8 mouse cellular contexts compared by ENCODE assay signal in the genomic region with DNA sequence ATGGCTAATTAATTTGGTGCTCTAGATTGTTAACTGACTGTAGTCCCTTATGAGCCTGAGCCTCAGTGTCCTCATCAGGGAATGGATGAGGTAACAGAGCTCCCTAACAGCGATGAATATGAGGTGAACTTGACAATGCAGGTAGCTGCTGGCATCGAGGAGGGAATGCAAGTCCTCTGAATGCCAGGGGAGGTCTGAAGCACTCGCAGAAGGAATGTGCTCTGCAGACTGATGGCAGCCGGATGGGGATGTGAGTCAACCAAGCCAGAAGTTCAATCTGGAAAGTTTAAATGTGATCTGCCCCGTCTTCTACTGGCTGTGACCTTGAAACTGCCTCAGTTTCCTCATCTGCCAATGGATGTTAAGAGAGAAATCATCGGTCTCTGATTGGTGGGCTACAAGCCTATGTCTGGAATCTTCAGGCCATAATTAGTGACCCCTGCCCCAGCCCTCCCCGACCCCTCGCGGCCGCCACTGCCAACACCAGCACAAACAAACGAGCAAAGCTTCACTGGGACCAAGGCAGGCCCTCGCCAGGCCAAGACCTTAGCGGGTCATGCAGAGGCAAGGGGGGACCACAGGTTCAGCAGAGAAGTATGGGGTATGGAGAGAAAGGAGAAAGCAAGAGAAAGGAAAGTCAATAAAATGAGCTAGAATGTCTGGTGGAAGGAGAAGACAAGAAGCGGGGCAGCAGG. TPM values are rescaled to one million over a fixed set of nuclear protein-coding genes. Genes with fewer than 3 reads are reported as not detected.
A peak's percentile ranks its signal among the peaks of the same experiment; 100 is the strongest.
DNase-seq lines count a peak whose midpoint lies in the region; ATAC-seq and TF ChIP-seq lines count a peak whose summit lies in the region.

No protein-coding gene starts in this region.

- H3K27ac ChIP-seq in ES-Bruce4 (ENCODE audit: insufficient read depth, low read length): no peak overlapping the region
- peak overlapping the region; percentile 74; the same call in 1 of the 2 replicates for H3K27ac ChIP-seq in forebrain, embryonic 14.5 days (ENCODE audit: low read depth, low read length)
- peak overlapping the region; percentile 85 for H3K27ac ChIP-seq in limb, embryonic 12.5 days
- H3K27ac ChIP-seq in neural tube, embryonic 12.5 days: peak overlapping the region; percentile 50; the same call in 1 of the 2 replicates

- H3K9ac ChIP-seq in ES-Bruce4 (ENCODE audit: low read depth, poor library complexity, severe bottlenecking): peak overlapping the region; percentile 32
- H3K9ac ChIP-seq in forebrain, embryonic 14.5 days (ENCODE audit: low read length): peak overlapping the region; percentile 83
- H3K9ac ChIP-seq in limb, embryonic 12.5 days (replicated peaks): peak overlapping the region; percentile 73
- H3K9ac ChIP-seq in neural tube, embryonic 12.5 days: peak overlapping the region; percentile 78

- no peak for TF ChIP-seq POLR2A in ES-Bruce4 (IDR thresholded peaks at IDR 0.05; ENCODE audit: insufficient read depth, low read length)

- no peaks in the 10 kb centered on the region for H3K36me3 ChIP-seq in ES-Bruce4 (ENCODE audit: control insufficient read depth, insufficient read depth, low read length, poor library complexity, severe bottlenecking)
- H3K36me3 ChIP-seq in forebrain, embryonic 14.5 days (ENCODE audit: control insufficient read depth, insufficient read depth, low read length): peaks cover 16% of the 10 kb centered on the region
- H3K36me3 ChIP-seq in limb, embryonic 12.5 days: peaks cover 33% of the 10 kb centered on the region
- peaks cover 4% of the 10 kb centered on the region for H3K36me3 ChIP-seq in neural tube, embryonic 12.5 days

- peak; percentile 1 for ATAC-seq in forebrain, embryonic 14.5 days
- peak; percentile 2; the same call in 1 of the 2 replicates for ATAC-seq in limb, embryonic 12.5 days (ENCODE audit: insufficient number of reproducible peaks, insufficient read depth, low FRiP score, low TSS enrichment, low read depth)
- peak; percentile 11 for ATAC-seq in neural tube, embryonic 12.5 days (ENCODE audit: low FRiP score, low read depth)

- peak; percentile 42 to 51 for DNase-seq in cerebellum, postnatal 10 days
- DNase-seq in cerebellum, adult 11 months: no peak
- no peak for DNase-seq in forebrain, embryonic 14.5 days (ENCODE audit: low spot score)
- DNase-seq in c-Kit-positive CD71-positive TER-119-positive erythroid progenitor cells, embryonic 14.5 days (ENCODE audit: low spot score): no peak
- no peak for DNase-seq in layer of hippocampus, adult 9-11 months

- no peaks in the 10 kb centered on the region for H3K4me1 ChIP-seq in ES-Bruce4 (ENCODE audit: control insufficient read depth, insufficient read depth, low read length)
- peaks cover 13% of the 10 kb centered on the region for H3K4me1 ChIP-seq in forebrain, embryonic 14.5 days (ENCODE audit: control insufficient read depth, insufficient read depth, low read length)
- H3K4me1 ChIP-seq in limb, embryonic 12.5 days (replicated peaks): peaks cover 24% of the 10 kb centered on the region
- peaks cover 23% of the 10 kb centered on the region for H3K4me1 ChIP-seq in neural tube, embryonic 12.5 days

- no peak for TF ChIP-seq EP300 in ES-Bruce4 (IDR thresholded peaks at IDR 0.05; ENCODE audit: insufficient read depth, low read depth, low read length)

- 9% methylated on average over 14 of the region's 14 CpGs for WGBS in forebrain, embryonic 14.5 days
- WGBS in limb, embryonic 12.5 days: 9% methylated on average over 14 of the region's 14 CpGs
- WGBS in neural tube, embryonic 12.5 days: 10% methylated on average over 14 of the region's 14 CpGs

- peak overlapping the region; percentile 86 for H3K4me3 ChIP-seq in ES-Bruce4 (ENCODE audit: low read depth, low read length)
- H3K4me3 ChIP-seq in forebrain, embryonic 14.5 days (ENCODE audit: low read depth, low read length): peak overlapping the region; percentile 68
- H3K4me3 ChIP-seq in limb, embryonic 12.5 days (replicated peaks): peak overlapping the region; percentile 64
- peak overlapping the region; percentile 69 for H3K4me3 ChIP-seq in neural tube, embryonic 12.5 days

- TF ChIP-seq CTCF in ES-Bruce4 (IDR thresholded peaks at IDR 0.05; ENCODE audit: low read depth, low read length): no peak

- H3K4me2 ChIP-seq in forebrain, embryonic 14.5 days (ENCODE audit: low read length): peak overlapping the region; percentile 83
- peak overlapping the region; percentile 86 for H3K4me2 ChIP-seq in limb, embryonic 12.5 days
- H3K4me2 ChIP-seq in neural tube, embryonic 12.5 days (replicated peaks): peak overlapping the region; percentile 82

- no peaks in the 10 kb centered on the region for H3K9me3 ChIP-seq in ES-Bruce4 (replicated peaks; ENCODE audit: control insufficient read depth, insufficient read depth, low read length, poor library complexity, severe bottlenecking)
- no peaks in the 10 kb centered on the region for H3K9me3 ChIP-seq in forebrain, embryonic 14.5 days (replicated peaks; ENCODE audit: control insufficient read depth, low read length)
- no peaks in the 10 kb centered on the region for H3K9me3 ChIP-seq in limb, embryonic 12.5 days
- no peaks in the 10 kb centered on the region for H3K9me3 ChIP-seq in neural tube, embryonic 12.5 days

- H3K27me3 ChIP-seq in ES-Bruce4 (ENCODE audit: control insufficient read depth, insufficient read depth, low read length, poor library complexity, severe bottlenecking): no peaks in the 10 kb centered on the region
- H3K27me3 ChIP-seq in forebrain, embryonic 14.5 days (replicated peaks; ENCODE audit: control insufficient read depth, insufficient read depth, low read length): no peaks in the 10 kb centered on the region
- no peaks in the 10 kb centered on the region for H3K27me3 ChIP-seq in limb, embryonic 12.5 days
- no peaks in the 10 kb centered on the region for H3K27me3 ChIP-seq in neural tube, embryonic 12.5 days (replicated peaks)

RNA-seq across cellular contexts. Expression of gene Slc39a13, which starts 0.8 kb away (rescaled TPM):
- 9.2 and 14.1 TPM in 2 replicates for polyA plus RNA-seq in ES-Bruce4 (2011; ENCODE audit: insufficient read depth, insufficient read length, low read depth, missing spikeins)
- polyA plus RNA-seq in forebrain, embryonic 14.5 days (2014; fragmentation: Nextera tagmentation; extraction: Ambion mirVana): 16.1 and 18.0 TPM in 2 replicates
- 45.2 and 49.0 TPM in 2 replicates for polyA plus RNA-seq in limb, embryonic 12.5 days (2016; fragmentation: Nextera tagmentation; extraction: Ambion mirVana)
- polyA plus RNA-seq in neural tube, embryonic 12.5 days (2016; fragmentation: Nextera tagmentation; extraction: Ambion mirVana): 30.0 and 30.9 TPM in 2 replicates

RNA-seq across cellular contexts. Expression of gene Spi1, which starts 12.7 kb away (rescaled TPM):
- not detected in 2 replicates for polyA plus RNA-seq in ES-Bruce4 (2011; ENCODE audit: insufficient read depth, insufficient read length, low read depth, missing spikeins)
- polyA plus RNA-seq in forebrain, embryonic 14.5 days (2014; fragmentation: Nextera tagmentation; extraction: Ambion mirVana): 2.4 and 2.9 TPM in 2 replicates
- 2.8 and 3.3 TPM in 2 replicates for polyA plus RNA-seq in limb, embryonic 12.5 days (2016; fragmentation: Nextera tagmentation; extraction: Ambion mirVana)
- polyA plus RNA-seq in neural tube, embryonic 12.5 days (2016; fragmentation: Nextera tagmentation; extraction: Ambion mirVana): 4.0 and 4.6 TPM in 2 replicates

RNA-seq across cellular contexts. Expression of gene Psmc3, which starts 15.6 kb away (rescaled TPM):
- 183 and 203 TPM in 2 replicates for polyA plus RNA-seq in ES-Bruce4 (2011; ENCODE audit: insufficient read depth, insufficient read length, low read depth, missing spikeins)
- polyA plus RNA-seq in forebrain, embryonic 14.5 days (2014; fragmentation: Nextera tagmentation; extraction: Ambion mirVana): 298 and 304 TPM in 2 replicates
- 350 and 352 TPM in 2 replicates for polyA plus RNA-seq in limb, embryonic 12.5 days (2016; fragmentation: Nextera tagmentation; extraction: Ambion mirVana)
- polyA plus RNA-seq in neural tube, embryonic 12.5 days (2016; fragmentation: Nextera tagmentation; extraction: Ambion mirVana): 281 and 296 TPM in 2 replicates

RNA-seq across cellular contexts. Expression of gene Rapsn, which starts 34.0 kb away (rescaled TPM):
- 0.42 TPM in 1 of 2 replicates, not detected in the other for polyA plus RNA-seq in ES-Bruce4 (2011; ENCODE audit: insufficient read depth, insufficient read length, low read depth, missing spikeins)
- 0.95 and 1.2 TPM in 2 replicates for polyA plus RNA-seq in forebrain, embryonic 14.5 days (2014; fragmentation: Nextera tagmentation; extraction: Ambion mirVana)
- polyA plus RNA-seq in limb, embryonic 12.5 days (2016; fragmentation: Nextera tagmentation; extraction: Ambion mirVana): 8.5 and 8.7 TPM in 2 replicates
- polyA plus RNA-seq in neural tube, embryonic 12.5 days (2016; fragmentation: Nextera tagmentation; extraction: Ambion mirVana): 3.5 and 4.7 TPM in 2 replicates

RNA-seq across cellular contexts. Expression of gene Mybpc3, which starts 48.5 kb away (rescaled TPM):
- polyA plus RNA-seq in ES-Bruce4 (2011; ENCODE audit: insufficient read depth, insufficient read length, low read depth, missing spikeins): not detected in 2 replicates
- polyA plus RNA-seq in forebrain, embryonic 14.5 days (2014; fragmentation: Nextera tagmentation; extraction: Ambion mirVana): not detected in 2 replicates
- polyA plus RNA-seq in limb, embryonic 12.5 days (2016; fragmentation: Nextera tagmentation; extraction: Ambion mirVana): 0.09 and 0.12 TPM in 2 replicates
- 0.30 and 0.80 TPM in 2 replicates for polyA plus RNA-seq in neural tube, embryonic 12.5 days (2016; fragmentation: Nextera tagmentation; extraction: Ambion mirVana)

Comparison
In these comparisons a context has a peak if more than half of its experiments do, and no peak if none do; other contexts are left out.
1. DNase-seq: peak in cerebellum, postnatal 10 days (2 of 2); none in cerebellum, adult 11 months (single experiment), forebrain, embryonic 14.5 days (single experiment), c-Kit-positive CD71-positive TER-119-positive erythroid progenitor cells, embryonic 14.5 days (single experiment) and layer of hippocampus, adult 9-11 months (single experiment).
2. H3K9ac ChIP-seq: peak in every context shown above with its lines; median percentile 83 in forebrain, embryonic 14.5 days; 78 in neural tube, embryonic 12.5 days; 73 in limb, embryonic 12.5 days; 32 in ES-Bruce4.
3. Peak in every context shown above with its lines, with median percentiles within 50 percentile points of each other: H3K4me3 ChIP-seq, ATAC-seq and H3K4me2 ChIP-seq.